Mouse (Mus musculus): Measurements from ENCODE around the gene Olfr876. TPM values are rescaled to one million over a fixed set of nuclear protein-coding genes. Genes with fewer than 3 reads are reported as not detected.

The Olfr876 gene
- polyA plus RNA-seq, 1 experiment from 2014 or later: not detected

GRCm38 (mm10) chr9:37833341-37833740 is 30.5 kb downstream of the Olfr876 start:
- ATAC-seq (no peak), DNase-seq (no peak)
- Histone ChIP-seq H3K4me1 (ENCODE audit: insufficient read depth) (no peaks in the 10 kb centered on the region), H3K27ac (ENCODE audit: low read depth) (no peak overlapping the region), H3K9me3 (ENCODE audit: low read length) (no peaks in the 10 kb centered on the region), H3K27me3 (ENCODE audit: insufficient read depth, low read length) (no peaks in the 10 kb centered on the region), H3K4me2 (ENCODE audit: low read depth, low read length) (no peak overlapping the region), H3K9ac (replicated peaks) (no peak overlapping the region), H3K4me3 (ENCODE audit: low read depth, low read length) (no peak overlapping the region), H3K36me3 (replicated peaks; ENCODE audit: insufficient read depth, low read length) (no peaks in the 10 kb centered on the region)
- TF ChIP-seq EP300 (IDR thresholded peaks at IDR 0.05; ENCODE audit: low read depth): no peak
- WGBS (ENCODE audit: insufficient replicate concordance): 68% methylated on average over 1 of the region's 1 CpGs

DNA sequence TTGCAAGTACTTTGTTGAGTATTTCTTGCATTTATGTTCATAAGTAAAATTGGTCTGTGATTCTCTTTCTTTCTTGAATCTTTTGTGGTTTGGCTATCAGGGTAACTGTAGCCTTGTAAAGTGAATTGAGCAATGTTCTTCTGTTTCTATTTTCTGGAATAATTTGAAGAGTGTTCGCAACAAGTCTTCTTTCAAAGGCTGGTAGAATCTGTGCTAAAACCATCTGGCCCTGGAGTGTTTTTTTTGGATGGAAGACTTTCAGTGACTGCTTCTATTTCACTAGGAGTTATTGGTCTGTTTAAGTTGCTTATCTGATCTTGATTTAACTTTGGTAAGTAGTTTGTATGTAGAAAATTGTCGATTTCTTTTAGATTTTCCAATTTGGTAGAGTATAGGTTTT is 46.4 kb downstream of the Olfr876 start:
- WGBS (ENCODE audit: insufficient replicate concordance): 68% methylated on average over 2 of the region's 2 CpGs
- H3K4me2 ChIP-seq (ENCODE audit: low read depth, low read length): no peak overlapping the region
- no peaks in the 10 kb centered on the region for H3K9me3 ChIP-seq (ENCODE audit: low read length)
- H3K9ac ChIP-seq (replicated peaks): no peak overlapping the region
- no peak overlapping the region for H3K4me3 ChIP-seq (ENCODE audit: low read depth, low read length)
- H3K36me3 ChIP-seq (replicated peaks; ENCODE audit: insufficient read depth, low read length): no peaks in the 10 kb centered on the region
- no peak for ATAC-seq
- no peak overlapping the region for H3K27ac ChIP-seq (ENCODE audit: low read depth)
- no peak for TF ChIP-seq EP300 (IDR thresholded peaks at IDR 0.05; ENCODE audit: low read depth)
- TF ChIP-seq CTCF (IDR thresholded peaks at IDR 0.05; ENCODE audit: low read depth): no peak
- H3K27me3 ChIP-seq (ENCODE audit: insufficient read depth, low read length): no peaks in the 10 kb centered on the region
- no peak for DNase-seq
- H3K4me1 ChIP-seq (ENCODE audit: insufficient read depth): no peaks in the 10 kb centered on the region

GRCm38 (mm10) chr9:37853969-37854368 is 51.1 kb downstream of the Olfr876 start, which contains the start of gene Olfr877:
Olfr877 (plus strand) TSS chr9:37854269.
- Histone ChIP-seq H3K4me1 (ENCODE audit: insufficient read depth) (no peaks in the 10 kb centered on the region), H3K9ac (replicated peaks) (no peak within 1 kb of the TSS), H3K4me3 (ENCODE audit: low read depth, low read length) (no peak within 1 kb of the TSS), H3K27me3 (ENCODE audit: insufficient read depth, low read length) (no peaks in the 10 kb centered on the region), H3K36me3 (replicated peaks; ENCODE audit: insufficient read depth, low read length) (no peaks in the 10 kb centered on the region), H3K27ac (ENCODE audit: low read depth) (no peak within 1 kb of the TSS), H3K4me2 (ENCODE audit: low read depth, low read length) (no peak within 1 kb of the TSS), H3K9me3 (ENCODE audit: low read length) (no peaks in the 10 kb centered on the region)
- ATAC-seq (no peak), DNase-seq (no peak)
- WGBS (ENCODE audit: insufficient replicate concordance): 69% methylated on average over 4 of the region's 4 CpGs
- TF ChIP-seq EP300 (IDR thresholded peaks at IDR 0.05; ENCODE audit: low read depth) (no peak), CTCF (IDR thresholded peaks at IDR 0.05; ENCODE audit: low read depth) (no peak)

Other genes starting within 250 kb of the Olfr876 start
- gene Siae, start 247.3 kb upstream of the Olfr876 start, polyA plus RNA-seq (2015; fragmentation: Nextera tagmentation; extraction: Ambion mirVana): 5.1 and 5.2 TPM in 2 replicates
- 2.2 and 2.5 TPM in 2 replicates for gene Spa17, start 189.3 kb upstream of the Olfr876 start, polyA plus RNA-seq (2015; fragmentation: Nextera tagmentation; extraction: Ambion mirVana)
- gene Tbrg1, start 145.7 kb upstream of the Olfr876 start, polyA plus RNA-seq (2015; fragmentation: Nextera tagmentation; extraction: Ambion mirVana): 59.7 and 60.5 TPM in 2 replicates
- gene Panx3, start 133.8 kb upstream of the Olfr876 start, polyA plus RNA-seq (2015; fragmentation: Nextera tagmentation; extraction: Ambion mirVana): not detected in 2 replicates
- gene Olfr160, start 86.8 kb upstream of the Olfr876 start, polyA plus RNA-seq (2015; fragmentation: Nextera tagmentation; extraction: Ambion mirVana): not detected in 2 replicates
- not detected in 2 replicates for gene Olfr874, start 57.9 kb upstream of the Olfr876 start, polyA plus RNA-seq (2015; fragmentation: Nextera tagmentation; extraction: Ambion mirVana)
- gene Olfr875, start 31.2 kb upstream of the Olfr876 start, polyA plus RNA-seq (2015; fragmentation: Nextera tagmentation; extraction: Ambion mirVana): not detected in 2 replicates
- not detected in 2 replicates for gene Olfr877, start 51.2 kb downstream of the Olfr876 start, polyA plus RNA-seq (2015; fragmentation: Nextera tagmentation; extraction: Ambion mirVana)
- not detected in 2 replicates for gene Olfr145, start 93.7 kb downstream of the Olfr876 start, polyA plus RNA-seq (2015; fragmentation: Nextera tagmentation; extraction: Ambion mirVana)
- gene Olfr878, start 114.8 kb downstream of the Olfr876 start, polyA plus RNA-seq (2015; fragmentation: Nextera tagmentation; extraction: Ambion mirVana): not detected in 2 replicates
- gene Olfr881, start 188.8 kb downstream of the Olfr876 start, polyA plus RNA-seq (2015; fragmentation: Nextera tagmentation; extraction: Ambion mirVana): not detected in 2 replicates
- gene Olfr883, start 222.8 kb downstream of the Olfr876 start, polyA plus RNA-seq (2015; fragmentation: Nextera tagmentation; extraction: Ambion mirVana): not detected in 2 replicates
- gene Olfr884, start 243.5 kb downstream of the Olfr876 start, polyA plus RNA-seq (2015; fragmentation: Nextera tagmentation; extraction: Ambion mirVana): not detected in 2 replicates